Mouse (Mus musculus): ENCODE measurements around the gene Ccnb1. TPM values are rescaled to one million over a fixed set of nuclear protein-coding genes. Genes with fewer than 3 reads are reported as not detected.

Gene Ccnb1
- polyA plus RNA-seq (2014; fragmentation: Nextera tagmentation; extraction: Ambion mirVana) = 322 and 345 TPM in 2 replicates

GRCm38 (mm10) chr13:100786414-100786867 is at the start of gene Ccnb1:
Ccnb1 (minus strand) TSS chr13:100786570.
- Histone ChIP-seq H3K36me3 (ENCODE audit: control insufficient read depth, insufficient read depth, low read length) (peaks cover 2% of the 10 kb centered on the region; the same call in 1 of the 2 replicates), H3K4me3 (ENCODE audit: low read depth, low read length) (peak within 1 kb of the TSS; percentile 89), H3K4me1 (replicated peaks; ENCODE audit: control insufficient read depth, insufficient read depth, low read length) (peaks cover 3% of the 10 kb centered on the region; the same call in 1 of the 2 replicates), H3K27ac (ENCODE audit: low read depth, low read length) (no peak within 1 kb of the TSS), H3K27me3 (ENCODE audit: control insufficient read depth, insufficient read depth, low read length) (no peaks in the 10 kb centered on the region), H3K9me3 (ENCODE audit: control insufficient read depth, low read length) (no peaks in the 10 kb centered on the region), H3K9ac (ENCODE audit: low read depth, low read length) (peak within 1 kb of the TSS; percentile 84), H3K4me2 (replicated peaks; ENCODE audit: low read depth, low read length) (peak within 1 kb of the TSS; percentile 81)
- DNase-seq (ENCODE audit: low spot score) = peak; percentile 95
- ATAC-seq (ENCODE audit: low FRiP score) = peak; percentile 99
- WGBS = under 1% methylated on average over 25 of the region's 35 CpGs

- ATAC-seq (ENCODE audit: low FRiP score) (no peak), DNase-seq (ENCODE audit: low spot score) (no peak)
- H3K4me3 ChIP-seq (ENCODE audit: low read depth, low read length) = no peak overlapping the region
- H3K36me3 ChIP-seq (ENCODE audit: control insufficient read depth, insufficient read depth, low read length) = no peaks in the 10 kb centered on the region
- H3K27me3 ChIP-seq (ENCODE audit: control insufficient read depth, insufficient read depth, low read length) = no peaks in the 10 kb centered on the region
- H3K27ac ChIP-seq (ENCODE audit: low read depth, low read length) = no peak overlapping the region
- no peak overlapping the region for H3K4me2 ChIP-seq (replicated peaks; ENCODE audit: low read depth, low read length)
- no peak overlapping the region for H3K9ac ChIP-seq (ENCODE audit: low read depth, low read length)
- H3K4me1 ChIP-seq (replicated peaks; ENCODE audit: control insufficient read depth, insufficient read depth, low read length) = no peaks in the 10 kb centered on the region
- no peaks in the 10 kb centered on the region for H3K9me3 ChIP-seq (ENCODE audit: control insufficient read depth, low read length)
Observed at GRCm38 (mm10) chr13:100834777-100835176, 48.4 kb upstream of the Ccnb1 start.

- Histone ChIP-seq H3K4me2 (replicated peaks; ENCODE audit: low read depth, low read length) (no peak overlapping the region), H3K27me3 (ENCODE audit: control insufficient read depth, insufficient read depth, low read length) (no peaks in the 10 kb centered on the region), H3K4me3 (ENCODE audit: low read depth, low read length) (no peak overlapping the region), H3K27ac (ENCODE audit: low read depth, low read length) (no peak overlapping the region), H3K4me1 (replicated peaks; ENCODE audit: control insufficient read depth, insufficient read depth, low read length) (no peaks in the 10 kb centered on the region), H3K9me3 (ENCODE audit: control insufficient read depth, low read length) (no peaks in the 10 kb centered on the region), H3K9ac (ENCODE audit: low read depth, low read length) (no peak overlapping the region), H3K36me3 (ENCODE audit: control insufficient read depth, insufficient read depth, low read length) (no peaks in the 10 kb centered on the region)
- ATAC-seq (ENCODE audit: low FRiP score) = no peak; the same call in 1 of the 2 replicates
- WGBS = 56% methylated on average over 6 of the region's 6 CpGs
- DNase-seq (ENCODE audit: low spot score) = no peak
Observed at GRCm38 (mm10) chr13:100833640-100834002, 47.3 kb upstream of the Ccnb1 start.

- H3K9me3 ChIP-seq (ENCODE audit: control insufficient read depth, low read length) = no peaks in the 10 kb centered on the region
- H3K27ac ChIP-seq (ENCODE audit: low read depth, low read length) = peak within 1 kb of the TSS; percentile 77
- no peaks in the 10 kb centered on the region for H3K36me3 ChIP-seq (ENCODE audit: control insufficient read depth, insufficient read depth, low read length)
- no peaks in the 10 kb centered on the region for H3K27me3 ChIP-seq (ENCODE audit: control insufficient read depth, insufficient read depth, low read length)
- H3K4me3 ChIP-seq (ENCODE audit: low read depth, low read length) = peak within 1 kb of the TSS; percentile 87
- under 1% methylated on average over 94 of the region's 94 CpGs for WGBS
- H3K9ac ChIP-seq (ENCODE audit: low read depth, low read length) = peak within 1 kb of the TSS; percentile 92
- H3K4me2 ChIP-seq (replicated peaks; ENCODE audit: low read depth, low read length) = peak within 1 kb of the TSS; percentile 69
- peak; percentile 98 for ATAC-seq (ENCODE audit: low FRiP score)
- H3K4me1 ChIP-seq (replicated peaks; ENCODE audit: control insufficient read depth, insufficient read depth, low read length) = no peaks in the 10 kb centered on the region
- peak; percentile 100 for DNase-seq (ENCODE audit: low spot score)
Observed at GRCm38 (mm10) chr13:100832741-100833639, 46.6 kb upstream of the Ccnb1 start, which contains the start of gene Slc30a5. Slc30a5 (minus strand) TSS chr13:100833427.

GRCm38 (mm10) chr13:100832188-100832587 is 45.8 kb upstream of the Ccnb1 start:
- Histone ChIP-seq H3K27me3 (ENCODE audit: control insufficient read depth, insufficient read depth, low read length) (no peaks in the 10 kb centered on the region), H3K4me1 (replicated peaks; ENCODE audit: control insufficient read depth, insufficient read depth, low read length) (no peaks in the 10 kb centered on the region), H3K4me3 (ENCODE audit: low read depth, low read length) (peak overlapping the region; percentile 87), H3K36me3 (ENCODE audit: control insufficient read depth, insufficient read depth, low read length) (no peaks in the 10 kb centered on the region), H3K27ac (ENCODE audit: low read depth, low read length) (no peak overlapping the region), H3K9ac (ENCODE audit: low read depth, low read length) (peak overlapping the region; percentile 92), H3K9me3 (ENCODE audit: control insufficient read depth, low read length) (no peaks in the 10 kb centered on the region), H3K4me2 (replicated peaks; ENCODE audit: low read depth, low read length) (peak overlapping the region; percentile 69)
- DNase-seq (ENCODE audit: low spot score) = no peak
- ATAC-seq (ENCODE audit: low FRiP score) = no peak
- 17% methylated on average over 8 of the region's 8 CpGs for WGBS

GRCm38 (mm10) chr13:100831123-100831522 is 44.8 kb upstream of the Ccnb1 start:
- Histone ChIP-seq H3K9me3 (ENCODE audit: control insufficient read depth, low read length) (no peaks in the 10 kb centered on the region), H3K4me2 (replicated peaks; ENCODE audit: low read depth, low read length) (no peak overlapping the region), H3K4me3 (ENCODE audit: low read depth, low read length) (no peak overlapping the region), H3K9ac (ENCODE audit: low read depth, low read length) (no peak overlapping the region), H3K27me3 (ENCODE audit: control insufficient read depth, insufficient read depth, low read length) (no peaks in the 10 kb centered on the region), H3K4me1 (replicated peaks; ENCODE audit: control insufficient read depth, insufficient read depth, low read length) (no peaks in the 10 kb centered on the region), H3K36me3 (ENCODE audit: control insufficient read depth, insufficient read depth, low read length) (no peaks in the 10 kb centered on the region), H3K27ac (ENCODE audit: low read depth, low read length) (no peak overlapping the region)
- ATAC-seq (ENCODE audit: low FRiP score) (no peak), DNase-seq (ENCODE audit: low spot score) (no peak)
- 90% methylated on average over 6 of the region's 6 CpGs for WGBS

GRCm38 (mm10) chr13:100825627-100826410 is 39.4 kb upstream of the Ccnb1 start:
- Histone ChIP-seq H3K4me2 (replicated peaks; ENCODE audit: low read depth, low read length) (no peak overlapping the region), H3K36me3 (ENCODE audit: control insufficient read depth, insufficient read depth, low read length) (no peaks in the 10 kb centered on the region), H3K27ac (ENCODE audit: low read depth, low read length) (no peak overlapping the region), H3K4me1 (replicated peaks; ENCODE audit: control insufficient read depth, insufficient read depth, low read length) (no peaks in the 10 kb centered on the region), H3K9me3 (ENCODE audit: control insufficient read depth, low read length) (no peaks in the 10 kb centered on the region), H3K9ac (ENCODE audit: low read depth, low read length) (no peak overlapping the region), H3K4me3 (ENCODE audit: low read depth, low read length) (no peak overlapping the region), H3K27me3 (ENCODE audit: control insufficient read depth, insufficient read depth, low read length) (no peaks in the 10 kb centered on the region)
- ATAC-seq (ENCODE audit: low FRiP score) (no peak), DNase-seq (ENCODE audit: low spot score) (no peak)
- 91% methylated on average over 9 of the region's 9 CpGs for WGBS

GRCm38 (mm10) chr13:100824916-100825315 is 38.5 kb upstream of the Ccnb1 start:
- H3K4me3 ChIP-seq (ENCODE audit: low read depth, low read length) = no peak overlapping the region
- no peaks in the 10 kb centered on the region for H3K36me3 ChIP-seq (ENCODE audit: control insufficient read depth, insufficient read depth, low read length)
- H3K9ac ChIP-seq (ENCODE audit: low read depth, low read length) = no peak overlapping the region
- H3K9me3 ChIP-seq (ENCODE audit: control insufficient read depth, low read length) = no peaks in the 10 kb centered on the region
- no peaks in the 10 kb centered on the region for H3K27me3 ChIP-seq (ENCODE audit: control insufficient read depth, insufficient read depth, low read length)
- no peak overlapping the region for H3K4me2 ChIP-seq (replicated peaks; ENCODE audit: low read depth, low read length)
- no peak overlapping the region for H3K27ac ChIP-seq (ENCODE audit: low read depth, low read length)
- no peak for DNase-seq (ENCODE audit: low spot score)
- WGBS = 96% methylated on average over 3 of the region's 3 CpGs
- no peaks in the 10 kb centered on the region for H3K4me1 ChIP-seq (replicated peaks; ENCODE audit: control insufficient read depth, insufficient read depth, low read length)
- ATAC-seq (ENCODE audit: low FRiP score) = no peak
